Mouse (Mus musculus): ENCODE data around the gene Spdya.

- TF ChIP-seq CTCF (IDR thresholded peaks at IDR 0.05; ENCODE audit: low read depth) (no peak), EP300 (IDR thresholded peaks at IDR 0.05; ENCODE audit: low read depth) (no peak)
These were observed 81.5 kb downstream of the Spdya start for GRCm38 (mm10) chr17:71633350-71633749.

All from liver, embryonic 14.5 days (tissue).